Mouse (Mus musculus) layer of hippocampus, postnatal 14 days (tissue): ENCODE measurements at regions not wholly inside any gene's neighbourhood (a gene's known extent, or its start where the extent isn't known, plus 50 kb on each side); places are given as distances from the start of the nearest gene placed in this dataset.

Experiments
- DNase-seq, 2 experiments: peaks; one replicate each; pipeline ENCODE4 v3.0.0; 2021 to 2022; ENCODE audit warnings: low spot score in 2 of 2, mixed read lengths in 1 of 2

GRCm38 (mm10) chr2:74930702-74931101 is 105.1 kb downstream of the Mtx2 start:
- DNase-seq: no peak

- DNase-seq: no peak
Measured at GRCm38 (mm10) chr2:74933190-74933589, 107.6 kb downstream of the Mtx2 start.

- DNase-seq: no peak
Measured at GRCm38 (mm10) chr2:74933771-74934170, 108.2 kb downstream of the Mtx2 start.

GRCm38 (mm10) chr2:74938711-74939110 is 113.1 kb downstream of the Mtx2 start:
- DNase-seq: no peak

GRCm38 (mm10) chr2:74941966-74942365 is 116.4 kb downstream of the Mtx2 start:
- DNase-seq: no peak

- DNase-seq: no peak
Measured at GRCm38 (mm10) chr2:74942611-74943198, 117.1 kb downstream of the Mtx2 start.

GRCm38 (mm10) chr2:74945185-74945749 is 119.7 kb downstream of the Mtx2 start:
- DNase-seq: no peak

GRCm38 (mm10) chr2:74951401-74952260 is 126.0 kb downstream of the Mtx2 start:
- no peak for DNase-seq

GRCm38 (mm10) chr2:74954101-74954500 is 128.5 kb downstream of the Mtx2 start:
- DNase-seq: no peak

GRCm38 (mm10) chr2:74955281-74956128 is 129.9 kb downstream of the Mtx2 start:
- peak in 1 of 2 experiments; percentile 4 for DNase-seq

- no peak for DNase-seq
Measured at GRCm38 (mm10) chr2:74956129-74956450, 130.5 kb downstream of the Mtx2 start.

- no peak for DNase-seq
Measured at GRCm38 (mm10) chr2:74956556-74956955, 131.0 kb downstream of the Mtx2 start.

GRCm38 (mm10) chr2:74959936-74960335 is 134.3 kb downstream of the Mtx2 start:
- no peak for DNase-seq

- no peak for DNase-seq
Measured at GRCm38 (mm10) chr2:74962416-74962815, 136.8 kb downstream of the Mtx2 start.

- DNase-seq: peak; percentile 68 to 80
Measured at GRCm38 (mm10) chr2:74964360-74964759, 138.8 kb downstream of the Mtx2 start.

- no peak for DNase-seq
Measured at GRCm38 (mm10) chr2:74964980-74965379, 139.4 kb downstream of the Mtx2 start.

- no peak for DNase-seq
Measured at GRCm38 (mm10) chr2:74965384-74966060, 139.9 kb downstream of the Mtx2 start.

GRCm38 (mm10) chr2:74970611-74971265 is 145.1 kb downstream of the Mtx2 start:
- no peak for DNase-seq

- no peak for DNase-seq
Measured at GRCm38 (mm10) chr2:74973386-74973785, 147.8 kb downstream of the Mtx2 start.

- no peak for DNase-seq
Measured at GRCm38 (mm10) chr2:74974595-74975325, 149.2 kb downstream of the Mtx2 start.
